Mouse (Mus musculus) liver, adult 2 months (tissue): ENCODE results near the gene L1cam.

Experiments used
- CTCF ChIP-seq: fragments of 200-500 bp; IDR thresholded peaks from 2 replicates; pipeline ENCODE4 v1.5.1; 2011; ENCODE audit warnings: low read depth, low read length, control low read depth
- POLR2A ChIP-seq: fragments of 200-500 bp; IDR thresholded peaks from 2 replicates; pipeline ENCODE4 v1.6.1; 2011; ENCODE audit warnings: low read length, control low read depth; ENCODE audit not compliant: insufficient read depth; ENCODE audit errors: extremely low read depth

DNA sequence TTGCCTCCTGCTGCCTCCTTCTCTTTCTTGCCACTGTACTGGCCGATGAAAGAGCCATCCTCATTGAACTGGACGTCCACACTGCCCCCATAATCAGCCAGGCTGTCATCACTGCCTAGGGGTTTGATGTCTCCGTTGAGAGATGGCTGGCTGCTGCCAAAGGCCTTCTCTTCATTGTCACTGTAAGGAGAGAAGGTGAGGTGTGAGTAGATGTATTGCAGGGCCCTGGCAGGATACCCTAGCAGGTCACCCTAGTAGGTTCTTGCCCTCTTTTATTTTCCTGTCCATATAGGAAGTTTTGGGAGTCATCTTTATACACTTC, 40.9 kb downstream of the L1cam start:
- TF ChIP-seq CTCF (no peak), POLR2A (no peak)
